Comparison of ENCODE assay signal across 14 mouse cellular contexts in the genomic region with DNA sequence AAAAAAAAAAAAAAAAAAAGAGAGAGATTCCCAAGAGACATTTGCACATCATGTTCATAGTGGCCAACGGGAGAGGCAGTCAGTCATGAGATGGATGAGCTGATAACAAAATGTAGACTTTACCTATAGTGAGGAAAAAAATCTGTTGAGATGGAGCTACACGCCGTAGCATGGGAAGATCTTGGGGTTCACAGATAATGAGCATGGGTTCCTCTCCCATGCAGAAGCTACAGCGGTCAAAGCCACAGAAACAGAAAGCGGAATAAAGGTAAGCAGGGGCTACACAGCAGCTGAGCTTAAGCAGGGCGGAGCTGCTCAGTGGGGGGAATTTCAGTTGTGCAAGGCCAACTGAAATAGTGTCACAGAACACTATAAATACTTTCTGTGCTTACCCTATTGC. TPM values are rescaled to one million over a fixed set of nuclear protein-coding genes. Genes with fewer than 3 reads are reported as not detected.
DNase-seq lines count a peak whose midpoint lies in the region; ATAC-seq lines count a peak whose summit lies in the region.
"Had no signal": no experiment of that assay in that cellular context is flagged by ENCODE, and none has a peak within 500 bp of the region (broad histone marks: within the 10 kb centered on the region; RNA-seq: fewer than 3 reads in every experiment).

No protein-coding gene starts in this region.

- H3K4me3 ChIP-seq in heart, embryonic 12.5 days = no peak overlapping the region
- no peak overlapping the region for H3K4me3 ChIP-seq in macrophage (ENCODE audit: inconsistent target)
- no peak overlapping the region for H3K4me3 ChIP-seq in forebrain, embryonic 14.5 days (ENCODE audit: low read depth, low read length)
- H3K4me3 ChIP-seq: heart, adult 2 months had no signal

- no peaks in the 10 kb centered on the region for H3K27me3 ChIP-seq in heart, embryonic 12.5 days (replicated peaks)
- no peaks in the 10 kb centered on the region for H3K27me3 ChIP-seq in forebrain, embryonic 14.5 days (replicated peaks; ENCODE audit: control insufficient read depth, insufficient read depth, low read length)

- no peak overlapping the region for H3K27ac ChIP-seq in heart, embryonic 12.5 days (ENCODE audit: poor library complexity, severe bottlenecking)
- H3K27ac ChIP-seq in macrophage = peak overlapping the region; percentile 84
- no peak overlapping the region for H3K27ac ChIP-seq in forebrain, embryonic 14.5 days (ENCODE audit: low read depth, low read length)
- H3K27ac ChIP-seq: heart, adult 2 months had no signal

- ATAC-seq in heart, embryonic 12.5 days (ENCODE audit: insufficient number of reproducible peaks, low FRiP score) = no peak
- ATAC-seq in forebrain, embryonic 14.5 days = no peak
- ATAC-seq: activated CD4-positive, CD25-positive, alpha-beta regulatory T cell, adult 4 months; inflammation-experienced regulatory T-cells, adult 6 months had no signal

- no peak overlapping the region for H3K4me2 ChIP-seq in heart, embryonic 12.5 days
- H3K4me2 ChIP-seq in forebrain, embryonic 14.5 days (ENCODE audit: low read length) = no peak overlapping the region

- H3K9me3 ChIP-seq in heart, embryonic 12.5 days (replicated peaks) = no peaks in the 10 kb centered on the region
- H3K9me3 ChIP-seq in forebrain, embryonic 14.5 days (replicated peaks; ENCODE audit: control insufficient read depth, low read length) = no peaks in the 10 kb centered on the region

- no peaks in the 10 kb centered on the region for H3K36me3 ChIP-seq in heart, embryonic 12.5 days
- no peaks in the 10 kb centered on the region for H3K36me3 ChIP-seq in macrophage (ENCODE audit: inconsistent target)
- no peaks in the 10 kb centered on the region for H3K36me3 ChIP-seq in forebrain, embryonic 14.5 days (ENCODE audit: control insufficient read depth, insufficient read depth, low read length)

- peaks cover 17% of the 10 kb centered on the region for H3K4me1 ChIP-seq in heart, embryonic 12.5 days (replicated peaks)
- no peaks in the 10 kb centered on the region for H3K4me1 ChIP-seq in forebrain, embryonic 14.5 days (ENCODE audit: control insufficient read depth, insufficient read depth, low read length)

- WGBS in heart, embryonic 12.5 days = 84% methylated on average over 6 of the region's 6 CpGs
- WGBS in macrophage (ENCODE audit: missing documents) = 6% methylated on average over 6 of the region's 6 CpGs
- WGBS in forebrain, embryonic 14.5 days = 94% methylated on average over 6 of the region's 6 CpGs

- no peaks in the 10 kb centered on the region; the same call in 1 of the 2 replicates for H3K79me2 ChIP-seq in macrophage (ENCODE audit: inconsistent target)

- DNase-seq in heart, adult 11 months = peak; percentile 93
- DNase-seq in thymus, postnatal 25 days = peak; percentile 30
- DNase-seq in thymus, postnatal 4 days = no peak
- no peak for DNase-seq in forebrain, embryonic 14.5 days (ENCODE audit: low spot score)
- DNase-seq in cerebellum, postnatal 14 days = no peak
- no peak for DNase-seq in retina, postnatal 1 day
- DNase-seq: cerebellum, adult 8-10 months; kidney, postnatal 25 days; midbrain, embryonic 14.5 days had no signal

- no peak overlapping the region for H3K9ac ChIP-seq in heart, embryonic 12.5 days
- H3K9ac ChIP-seq in forebrain, embryonic 14.5 days (ENCODE audit: low read length) = no peak overlapping the region

RNA-seq across cellular contexts. Expression of a gene that starts 8.1 kb away (rescaled TPM):
- polyA plus RNA-seq in heart, embryonic 12.5 days (2016; fragmentation: Nextera tagmentation; extraction: Ambion mirVana) = 0.50 TPM in 2 replicates
- total RNA-seq in macrophage (2018; cell fraction: chromatin; rRNA removed) = 100 to 1,000 TPM in 19 of 26 experiments, 10 to 100 TPM in 7; 17.5 to 808 (median 224) TPM
- 100 to 1,000 TPM in 24 of 26 experiments, 10 to 100 TPM in 2; 70.8 to 956 (median 317) TPM for total RNA-seq in macrophage (2018; cell fraction: cytosol; rRNA removed)
- total RNA-seq in macrophage (2018; cell fraction: nucleus; rRNA removed) = 1,000 to 10,000 TPM in 5 of 26 experiments, 100 to 1,000 TPM in 17, 10 to 100 TPM in 4; 58.3 to 1,365 (median 493) TPM
- 131 to 255 TPM (median 207 TPM) in 3 replicates for polyA plus RNA-seq in macrophage (2018)
- 0.42 and 0.45 TPM in 2 replicates for polyA plus RNA-seq in forebrain, embryonic 14.5 days (2014; fragmentation: Nextera tagmentation; extraction: Ambion mirVana)

RNA-seq across cellular contexts. Expression of a gene that starts 36.2 kb away (rescaled TPM):
- polyA plus RNA-seq in heart, embryonic 12.5 days (2016; fragmentation: Nextera tagmentation; extraction: Ambion mirVana) = 85.0 and 87.4 TPM in 2 replicates
- 10 to 100 TPM in 6 of 26 experiments, 1 to 10 TPM in 17, under 1 TPM in 1, not detected in 2; 0.62 to 21.0 (median 7.1) TPM for total RNA-seq in macrophage (2018; cell fraction: chromatin; rRNA removed)
- 1 to 10 TPM; 3.1 to 8.9 (median 6.4) TPM for total RNA-seq in macrophage (2018; cell fraction: cytosol; rRNA removed)
- total RNA-seq in macrophage (2018; cell fraction: nucleus; rRNA removed) = 10 to 100 TPM in 2 of 26 experiments, 1 to 10 TPM in 24; 1.1 to 34.1 (median 5.0) TPM
- 6.0 to 44.1 TPM (median 7.6 TPM) in 3 replicates for polyA plus RNA-seq in macrophage (2018)
- polyA plus RNA-seq in forebrain, embryonic 14.5 days (2014; fragmentation: Nextera tagmentation; extraction: Ambion mirVana) = 79.1 and 89.1 TPM in 2 replicates

RNA-seq across cellular contexts. Expression of a gene that starts 38.6 kb away (rescaled TPM):
- 28.6 and 30.0 TPM in 2 replicates for polyA plus RNA-seq in heart, embryonic 12.5 days (2016; fragmentation: Nextera tagmentation; extraction: Ambion mirVana)
- 10 to 100 TPM in 22 of 26 experiments, 1 to 10 TPM in 4; 8.5 to 28.9 (median 17.0) TPM for total RNA-seq in macrophage (2018; cell fraction: chromatin; rRNA removed)
- total RNA-seq in macrophage (2018; cell fraction: cytosol; rRNA removed) = 10 to 100 TPM in 24 of 26 experiments, 1 to 10 TPM in 2; 9.1 to 26.5 (median 19.4) TPM
- total RNA-seq in macrophage (2018; cell fraction: nucleus; rRNA removed) = 10 to 100 TPM in 21 of 26 experiments, 1 to 10 TPM in 5; 8.0 to 30.6 (median 14.2) TPM
- polyA plus RNA-seq in macrophage (2018) = 19.7 to 37.4 TPM (median 26.3 TPM) in 3 replicates
- polyA plus RNA-seq in forebrain, embryonic 14.5 days (2014; fragmentation: Nextera tagmentation; extraction: Ambion mirVana) = 101 and 120 TPM in 2 replicates

RNA-seq across cellular contexts. Expression of a gene that starts 47.3 kb away (rescaled TPM):
- polyA plus RNA-seq in heart, embryonic 12.5 days (2016; fragmentation: Nextera tagmentation; extraction: Ambion mirVana) = 6.5 and 6.9 TPM in 2 replicates
- 1 to 10 TPM in 11 of 26 experiments, under 1 TPM in 8, not detected in 7; 0.38 to 3.7 (median 1.2) TPM for total RNA-seq in macrophage (2018; cell fraction: chromatin; rRNA removed)
- total RNA-seq in macrophage (2018; cell fraction: cytosol; rRNA removed) = 1 to 10 TPM in 20 of 26 experiments, under 1 TPM in 6; 0.51 to 7.5 (median 2.2) TPM
- 10 to 100 TPM in 8 of 26 experiments, 1 to 10 TPM in 14, under 1 TPM in 4; 0.85 to 22.2 (median 5.7) TPM for total RNA-seq in macrophage (2018; cell fraction: nucleus; rRNA removed)
- polyA plus RNA-seq in macrophage (2018) = 1.0 to 8.5 TPM (median 1.9 TPM) in 3 replicates
- polyA plus RNA-seq in forebrain, embryonic 14.5 days (2014; fragmentation: Nextera tagmentation; extraction: Ambion mirVana) = 1.3 and 1.5 TPM in 2 replicates

Comparison
In these comparisons a context has a peak if more than half of its experiments do, and no peak if none do; other contexts are left out.
1. DNase-seq: peak in heart, adult 11 months (single experiment) and thymus, postnatal 25 days (single experiment); none in thymus, postnatal 4 days (single experiment), forebrain, embryonic 14.5 days (single experiment), cerebellum, postnatal 14 days (0 of 2) and retina, postnatal 1 day (single experiment).
2. RNA of a gene that starts 8.1 kb away (polyA plus RNA-seq): 131 to 255 TPM in macrophage; 0.50 TPM in heart, embryonic 12.5 days and 0.42 to 0.45 TPM in forebrain, embryonic 14.5 days; every median in the first group is over 10 times any median in the second.